Mouse (Mus musculus): ENCODE measurements at regions not wholly inside any gene's neighbourhood (a gene's known extent, or its start where the extent isn't known, plus 50 kb on each side); places are given as distances from the start of the nearest gene placed in this dataset.
"Not testable (repeated sequence)": the region's sequence is repeated elsewhere in the genome, so short reads cannot be mapped to it uniquely, and the experiment has no call there.

- ATAC-seq; CTCF ChIA-PET; POLR2A ChIA-PET; DNase-seq (ENCODE audit: low read depth, low spot score); H3K27me3 ChIP-seq; in situ Hi-C loops (cut with MboI; ENCODE audit: low pct_unique_long_range_greater_than_20kb): not testable (repeated sequence)
Observed at GRCm38 (mm10) chr12:93754505-93754904, 1905.5 kb upstream of the Sel1l start.

DNA sequence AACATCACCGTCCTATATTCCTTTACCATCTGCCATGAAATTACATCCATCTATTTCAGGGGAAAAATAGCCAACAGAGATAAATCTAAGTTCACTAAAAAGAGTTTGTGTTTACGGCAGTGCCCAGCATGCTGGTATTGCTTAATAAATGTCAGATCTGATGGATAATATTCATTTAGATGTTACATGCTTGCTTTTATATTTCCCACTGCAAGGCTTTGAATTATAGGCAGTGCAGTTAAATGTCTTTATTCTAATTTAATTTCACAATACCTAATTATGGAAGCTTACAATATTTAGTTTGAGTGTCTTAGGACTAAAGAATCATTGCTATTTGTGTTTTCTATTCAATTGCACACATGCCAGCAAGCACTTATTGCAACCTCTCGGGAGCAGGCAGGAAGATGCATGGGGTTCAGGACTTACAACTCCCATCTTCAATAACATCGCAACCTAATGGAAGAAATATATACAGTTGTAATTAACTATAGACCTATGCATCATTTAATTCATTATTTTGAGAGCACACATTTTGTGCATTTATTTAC is 1899.4 kb upstream of the Sel1l start:
- no peak for ATAC-seq
- ChIA-PET CTCF (no interaction called here), POLR2A (no interaction called here)
- no peaks in the 10 kb centered on the region for H3K27me3 ChIP-seq
- in situ Hi-C loops (cut with MboI; ENCODE audit: low pct_unique_long_range_greater_than_20kb): no loop called here
- TF ChIP-seq CTCF (IDR thresholded peaks at IDR 0.05): no peak
- no peak for DNase-seq (ENCODE audit: low read depth, low spot score)

DNA sequence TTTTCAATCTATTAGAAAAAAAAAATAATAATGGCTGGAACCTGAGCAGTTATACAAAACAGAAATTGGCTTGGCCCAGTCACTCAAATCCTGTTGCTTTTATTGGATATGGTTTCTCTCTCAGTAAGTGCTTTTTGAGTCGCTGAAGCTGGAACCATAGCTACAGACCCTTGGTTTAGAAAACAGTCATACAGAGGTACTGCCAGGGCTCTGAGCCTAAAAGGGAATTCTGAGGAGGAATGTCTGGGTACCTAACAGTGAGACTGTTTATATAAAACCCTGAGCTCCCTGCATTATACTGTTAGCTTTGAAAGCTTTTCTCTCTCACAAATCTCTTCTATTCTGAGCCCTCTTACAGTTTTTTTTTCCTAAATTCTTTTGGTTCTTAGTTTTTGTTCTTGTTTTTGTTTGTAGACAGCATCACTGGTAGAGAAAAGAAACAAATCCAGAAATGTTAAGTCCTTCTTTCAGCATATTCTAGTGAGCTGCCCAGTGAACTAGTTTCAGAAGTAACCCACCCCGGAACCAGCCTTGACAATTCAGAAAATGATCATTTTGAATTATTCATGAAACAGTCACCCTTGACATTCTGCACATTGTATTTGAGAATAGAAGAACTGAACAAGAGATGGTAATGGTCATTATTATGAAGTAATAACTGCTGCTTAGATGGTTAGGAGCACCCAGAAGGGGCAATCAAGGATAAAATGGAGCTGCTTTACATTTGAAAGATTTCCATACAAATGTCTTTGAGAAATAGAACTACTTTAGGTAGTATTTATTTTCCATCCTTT is 1869.9 kb upstream of the Sel1l start:
- ATAC-seq (no peak), DNase-seq (ENCODE audit: low read depth, low spot score) (no peak)
- CTCF ChIA-PET: interaction anchor here (1.4 to 1.5 kb wide), 2 partner anchors 15 to 17 kb away, joined by 3 read pairs; no protein-coding TSS in a partner anchor
- POLR2A ChIA-PET: no interaction called here
- H3K27me3 ChIP-seq: no peaks in the 10 kb centered on the region
- no peak for TF ChIP-seq CTCF (IDR thresholded peaks at IDR 0.05)
- in situ Hi-C loops (cut with MboI; ENCODE audit: low pct_unique_long_range_greater_than_20kb): no loop called here

DNA sequence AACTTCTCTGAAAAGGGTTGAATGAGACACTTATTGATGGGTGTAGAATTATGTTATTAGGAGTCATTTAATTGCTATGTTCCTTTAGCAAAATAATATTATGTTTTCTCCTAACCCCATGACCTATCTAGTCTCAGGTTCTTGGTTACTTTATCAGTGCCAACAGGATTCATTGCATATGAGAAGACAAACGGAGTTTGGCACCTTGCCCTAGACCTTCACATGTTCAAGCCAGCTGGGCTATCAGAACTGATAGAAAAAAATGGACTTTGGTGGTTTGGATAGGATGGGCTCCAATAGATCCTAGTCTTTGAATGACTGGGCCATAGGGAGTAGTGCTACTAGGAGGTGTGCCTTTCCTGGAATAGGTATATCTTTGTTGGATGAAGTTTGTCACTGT is 1857.0 kb upstream of the Sel1l start:
- in situ Hi-C loops (cut with MboI; ENCODE audit: low pct_unique_long_range_greater_than_20kb): no loop called here
- TF ChIP-seq CTCF (IDR thresholded peaks at IDR 0.05): no peak
- no peak for DNase-seq (ENCODE audit: low read depth, low spot score)
- no peak for ATAC-seq
- H3K27me3 ChIP-seq: no peaks in the 10 kb centered on the region
- CTCF ChIA-PET: no interaction called here
- POLR2A ChIA-PET: no interaction called here

- DNase-seq (ENCODE audit: low read depth, low spot score): no peak
- in situ Hi-C loops (cut with MboI; ENCODE audit: low pct_unique_long_range_greater_than_20kb): no loop called here
- ChIA-PET CTCF (no interaction called here), POLR2A (no interaction called here)
- H3K27me3 ChIP-seq: no peaks in the 10 kb centered on the region
- no peak for TF ChIP-seq CTCF (IDR thresholded peaks at IDR 0.05)
- ATAC-seq: no peak
Observed at GRCm38 (mm10) chr12:93687196-93687595, 1838.2 kb upstream of the Sel1l start.

- TF ChIP-seq CTCF (IDR thresholded peaks at IDR 0.05): no peak
- CTCF ChIA-PET: no interaction called here
- DNase-seq (ENCODE audit: low read depth, low spot score): no peak
- H3K27me3 ChIP-seq: no peaks in the 10 kb centered on the region
- POLR2A ChIA-PET: no interaction called here
- in situ Hi-C loops (cut with MboI; ENCODE audit: low pct_unique_long_range_greater_than_20kb): no loop called here
- no peak for ATAC-seq
Observed at GRCm38 (mm10) chr12:93684385-93684784, 1835.4 kb upstream of the Sel1l start.

- TF ChIP-seq CTCF (IDR thresholded peaks at IDR 0.05): no peak
- ATAC-seq (no peak), DNase-seq (ENCODE audit: low read depth, low spot score) (no peak)
- no peaks in the 10 kb centered on the region for H3K27me3 ChIP-seq
- ChIA-PET CTCF (no interaction called here), POLR2A (no interaction called here)
- in situ Hi-C loops (cut with MboI; ENCODE audit: low pct_unique_long_range_greater_than_20kb): no loop called here
Observed at GRCm38 (mm10) chr12:93677478-93677877, 1828.5 kb upstream of the Sel1l start.

GRCm38 (mm10) chr12:93675032-93675431 is 1826.1 kb upstream of the Sel1l start:
- no peaks in the 10 kb centered on the region for H3K27me3 ChIP-seq
- TF ChIP-seq CTCF (IDR thresholded peaks at IDR 0.05): no peak
- ChIA-PET POLR2A (no interaction called here), CTCF (no interaction called here)
- ATAC-seq: no peak
- DNase-seq (ENCODE audit: low read depth, low spot score): no peak
- in situ Hi-C loops (cut with MboI; ENCODE audit: low pct_unique_long_range_greater_than_20kb): no loop called here

GRCm38 (mm10) chr12:93669211-93669610 is 1820.3 kb upstream of the Sel1l start:
- DNase-seq (ENCODE audit: low read depth, low spot score) (no peak), ATAC-seq (no peak)
- TF ChIP-seq CTCF (IDR thresholded peaks at IDR 0.05): no peak
- H3K27me3 ChIP-seq: no peaks in the 10 kb centered on the region
- in situ Hi-C loops (cut with MboI; ENCODE audit: low pct_unique_long_range_greater_than_20kb): no loop called here
- CTCF ChIA-PET: no interaction called here
- POLR2A ChIA-PET: no interaction called here

DNA sequence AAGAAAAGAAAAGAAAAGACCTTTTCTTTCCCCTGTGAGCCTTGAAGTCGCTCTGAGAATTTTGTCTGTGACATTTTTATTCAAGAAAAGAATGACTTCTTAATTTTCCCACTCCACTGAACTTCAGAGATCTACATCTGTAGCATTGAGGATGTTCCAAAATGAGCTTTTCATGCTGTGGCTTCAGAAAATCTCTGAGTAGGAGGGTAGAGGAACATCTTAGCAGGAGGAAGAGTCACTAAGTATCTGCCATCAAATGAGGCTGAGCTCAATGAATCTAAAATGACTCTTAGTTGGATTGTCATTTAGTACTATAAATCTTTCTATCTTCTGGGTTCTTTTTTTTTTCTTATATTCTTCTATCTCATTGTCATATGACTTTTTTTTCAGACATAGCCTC is 1817.8 kb upstream of the Sel1l start:
- CTCF ChIA-PET: no interaction called here
- DNase-seq (ENCODE audit: low read depth, low spot score): no peak
- no peak for ATAC-seq
- no peak for TF ChIP-seq CTCF (IDR thresholded peaks at IDR 0.05)
- POLR2A ChIA-PET: no interaction called here
- H3K27me3 ChIP-seq: no peaks in the 10 kb centered on the region
- in situ Hi-C loops (cut with MboI; ENCODE audit: low pct_unique_long_range_greater_than_20kb): no loop called here

All from Patski (cell line).